Mouse (Mus musculus) midbrain, embryonic 13.5 days (tissue): Measurements from ENCODE around the gene Il18rap. TPM values are rescaled to one million over a fixed set of nuclear protein-coding genes. Genes with fewer than 3 reads are reported as not detected.
"Not testable (repeated sequence)": the region's sequence is repeated elsewhere in the genome, so short reads cannot be mapped to it uniquely, and the experiment has no call there.

Experiments
- ATAC-seq: fragments of 200-750 bp; cut with Nextera tagmentation; 2 replicates; pipeline ENCODE4 v1.8.0; 2017; ENCODE audit warnings: mild to moderate bottlenecking, moderate TSS enrichment, moderate library complexity
- H3K27ac ChIP-seq: fragments of 300-500 bp; sonication (generic); 2 replicates; pipeline ENCODE4 v1.5.1; 2015; ENCODE audit warnings: inconsistent platforms, mild to moderate bottlenecking, moderate library complexity
- H3K27me3 ChIP-seq: fragments of 300-500 bp; sonication (generic); 2 replicates; pipeline ENCODE4 v1.6.1; 2015; ENCODE audit warnings: mild to moderate bottlenecking, inconsistent platforms
- H3K36me3 ChIP-seq: fragments of 300-500 bp; sonication (generic); 2 replicates; pipeline ENCODE4 v1.6.1; 2015; ENCODE audit warnings: mild to moderate bottlenecking, inconsistent platforms
- H3K4me1 ChIP-seq: fragments of 300-500 bp; sonication (generic); replicated peaks from 2 replicates; pipeline ENCODE4 v1.6.1; 2015; ENCODE audit warnings: inconsistent platforms
- H3K4me2 ChIP-seq: fragments of 300-500 bp; sonication (generic); replicated peaks from 2 replicates; pipeline ENCODE4 v1.6.1; 2015; ENCODE audit warnings: moderate library complexity, mild to moderate bottlenecking, inconsistent platforms
- H3K4me3 ChIP-seq: fragments of 300-500 bp; sonication (generic); replicated peaks from 2 replicates; pipeline ENCODE4 v1.5.1; 2015; ENCODE audit warnings: mild to moderate bottlenecking, inconsistent platforms
- H3K9ac ChIP-seq: fragments of 300-500 bp; sonication (generic); replicated peaks from 2 replicates; pipeline ENCODE4 v1.6.1; 2015; ENCODE audit warnings: mild to moderate bottlenecking, inconsistent platforms
- H3K9me3 ChIP-seq: fragments of 300-500 bp; sonication (generic); 2 replicates; pipeline ENCODE4 v1.6.1; 2016; ENCODE audit warnings: mild to moderate bottlenecking, inconsistent platforms
- WGBS: fragments of 180-500 bp; shearing (Covaris S2); methylation state at CpG from one replicate; pipeline ENCODE4 v1.1.7; 2015; 5-methylcytosine and 5-hydroxymethylcytosine counted together
- polyA plus RNA-seq: library from polyadenylated mRNA; unstranded; fragments of >200 nt; fragmentation: Nextera tagmentation; extraction: Ambion mirVana; gene quantifications from 2 replicates; pipeline ENCODE4 v1.2.1, GENCODE M21; 2015

Gene Il18rap
- polyA plus RNA-seq, 1 experiment from 2014 or later, result 0.13 TPM

DNA sequence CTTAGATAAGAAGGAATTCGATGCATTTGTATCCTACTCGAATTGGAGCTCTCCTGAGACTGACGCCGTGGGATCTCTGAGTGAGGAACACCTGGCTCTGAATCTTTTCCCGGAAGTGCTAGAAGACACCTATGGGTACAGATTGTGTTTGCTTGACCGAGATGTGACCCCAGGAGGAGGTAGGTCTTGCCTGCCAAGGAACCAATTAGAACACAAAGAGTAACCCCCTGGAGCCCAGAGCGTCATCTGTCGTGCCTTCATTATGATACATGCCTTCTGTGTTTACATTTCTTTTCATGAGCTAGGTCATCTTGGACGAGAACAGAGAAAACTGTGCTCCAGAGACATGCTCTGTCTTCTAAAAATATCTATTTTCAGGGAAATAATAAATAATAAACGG is 32.6 kb downstream of the Il18rap start:
- WGBS, result 60% methylated on average over 10 of the region's 10 CpGs
- Histone ChIP-seq H3K27me3 (no peaks in the 10 kb centered on the region), H3K27ac (peak overlapping the region; percentile 47; the same call in 1 of the 2 replicates), H3K4me3 (no peak overlapping the region), H3K4me2 (no peak overlapping the region), H3K4me1 (peaks cover 13% of the 10 kb centered on the region; the same call in 1 of the 2 replicates), H3K9ac (no peak overlapping the region), H3K36me3 (no peaks in the 10 kb centered on the region), H3K9me3 (no peaks in the 10 kb centered on the region)
- 0 out of 2 replicates have a peak, but pooled peaks have one; percentile 34 for ATAC-seq

DNA sequence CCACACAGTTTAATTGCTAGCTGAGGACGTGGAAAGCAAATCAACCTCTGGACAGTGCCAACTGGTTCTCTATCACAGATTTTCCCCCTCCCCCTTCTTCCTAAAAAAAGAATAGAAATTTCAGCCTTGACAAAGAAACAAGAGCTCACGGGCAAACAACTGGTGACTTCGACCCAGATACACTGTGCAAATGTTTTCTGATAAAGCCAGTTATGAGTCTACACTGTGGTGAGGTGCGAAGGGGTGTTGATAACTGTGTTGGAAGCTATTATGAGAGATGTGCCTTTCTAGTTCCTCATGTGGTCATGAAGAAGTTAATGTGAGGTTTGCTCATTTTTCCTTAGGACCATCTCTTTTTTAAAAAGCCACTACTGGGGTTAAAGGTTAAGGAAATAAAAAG is 54.2 kb downstream of the Il18rap start:
- H3K4me2 ChIP-seq, result no peak overlapping the region
- no peaks in the 10 kb centered on the region for H3K4me1 ChIP-seq
- H3K9me3 ChIP-seq, result no peaks in the 10 kb centered on the region
- H3K4me3 ChIP-seq, result no peak overlapping the region
- ATAC-seq, result no peak
- H3K27me3 ChIP-seq, result no peaks in the 10 kb centered on the region
- H3K36me3 ChIP-seq, result no peaks in the 10 kb centered on the region
- no peak overlapping the region for H3K9ac ChIP-seq
- H3K27ac ChIP-seq, result no peak overlapping the region
- WGBS, result 82% methylated on average over 4 of the region's 4 CpGs

DNA sequence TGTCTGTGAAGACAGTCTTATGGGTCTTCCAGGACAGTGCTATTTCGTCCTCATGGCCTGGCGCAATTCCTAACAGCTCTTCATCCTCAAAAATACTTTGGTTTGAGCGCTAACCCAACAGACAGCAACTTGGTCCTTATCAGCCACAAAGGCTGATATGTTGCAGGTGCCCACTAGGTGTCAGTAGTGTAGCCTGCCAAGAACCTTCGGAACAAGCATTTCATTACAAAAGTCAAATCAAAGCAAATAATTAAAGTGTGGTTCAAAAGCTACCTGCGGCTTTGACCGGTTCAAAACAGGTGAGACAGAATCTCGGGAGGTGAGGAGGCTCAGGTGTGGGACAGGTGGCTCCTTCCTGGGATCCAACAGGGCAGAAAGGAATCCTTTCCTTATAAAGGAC is 64.6 kb downstream of the Il18rap start, which contains the start of gene Slc9a4:
Slc9a4 (plus strand) TSS at position 298 of the 400 bp plus-strand sequence.
- Histone ChIP-seq H3K4me3 (no peak within 1 kb of the TSS), H3K9ac (no peak within 1 kb of the TSS), H3K36me3 (no peaks in the 10 kb centered on the region), H3K4me1 (no peaks in the 10 kb centered on the region), H3K4me2 (peak within 1 kb of the TSS; percentile 32; the same call in 1 of the 2 replicates), H3K27me3 (no peaks in the 10 kb centered on the region), H3K27ac (no peak within 1 kb of the TSS), H3K9me3 (no peaks in the 10 kb centered on the region)
- 14% methylated on average over 7 of the region's 7 CpGs for WGBS
- ATAC-seq, result no peak

DNA sequence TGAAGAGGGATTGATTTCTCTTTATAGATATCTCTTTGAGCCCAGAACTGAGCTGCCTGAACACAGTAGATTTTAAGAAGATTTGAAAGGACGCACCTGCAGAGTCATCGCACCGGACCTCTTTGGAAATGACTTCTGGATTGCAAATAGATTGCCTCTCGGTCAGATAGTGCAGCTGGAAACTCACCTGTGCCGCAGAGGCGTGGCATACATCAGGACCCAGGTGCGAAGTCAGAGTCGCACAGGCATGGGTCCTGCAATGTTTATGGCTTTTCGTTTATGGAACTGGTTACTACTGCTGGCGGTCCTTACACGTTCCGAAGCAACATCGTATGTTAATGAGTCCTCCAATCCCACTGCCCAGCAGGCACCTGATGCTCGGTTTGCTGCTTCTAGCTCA is 65.1 kb downstream of the Il18rap start:
- WGBS, result 71% methylated on average over 14 of the region's 14 CpGs
- Histone ChIP-seq H3K4me3 (no peak overlapping the region), H3K27me3 (no peaks in the 10 kb centered on the region), H3K9ac (no peak overlapping the region), H3K9me3 (no peaks in the 10 kb centered on the region), H3K4me1 (no peaks in the 10 kb centered on the region), H3K4me2 (peak overlapping the region; percentile 32; the same call in 1 of the 2 replicates), H3K27ac (no peak overlapping the region), H3K36me3 (no peaks in the 10 kb centered on the region)
- ATAC-seq, result no peak

DNA sequence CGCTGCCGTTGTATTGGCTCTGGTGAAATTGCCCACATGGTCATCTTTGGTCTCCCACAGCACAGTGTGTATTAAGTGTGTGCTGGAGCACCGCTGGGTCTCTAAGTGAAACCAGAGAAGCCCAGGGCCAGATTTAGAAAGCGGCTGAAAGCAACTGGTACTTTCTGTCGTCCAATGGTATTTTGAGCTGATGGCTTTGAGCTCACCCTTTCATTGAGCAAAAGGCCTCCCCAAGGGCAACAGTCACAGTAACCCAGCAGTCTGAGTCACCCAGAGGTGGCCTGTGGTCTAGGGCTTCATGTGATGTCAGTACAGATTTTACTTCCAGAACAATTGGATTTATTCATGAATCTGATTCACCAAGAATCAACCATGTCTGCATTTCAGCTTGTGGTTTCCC is 71.6 kb downstream of the Il18rap start:
- H3K27ac ChIP-seq, result no peak overlapping the region
- no peaks in the 10 kb centered on the region for H3K36me3 ChIP-seq
- no peak overlapping the region for H3K4me3 ChIP-seq
- H3K4me2 ChIP-seq, result no peak overlapping the region
- no peak for ATAC-seq
- 87% methylated on average over 5 of the region's 5 CpGs for WGBS
- H3K27me3 ChIP-seq, result no peaks in the 10 kb centered on the region
- no peaks in the 10 kb centered on the region for H3K4me1 ChIP-seq
- no peak overlapping the region for H3K9ac ChIP-seq
- H3K9me3 ChIP-seq, result no peaks in the 10 kb centered on the region

DNA sequence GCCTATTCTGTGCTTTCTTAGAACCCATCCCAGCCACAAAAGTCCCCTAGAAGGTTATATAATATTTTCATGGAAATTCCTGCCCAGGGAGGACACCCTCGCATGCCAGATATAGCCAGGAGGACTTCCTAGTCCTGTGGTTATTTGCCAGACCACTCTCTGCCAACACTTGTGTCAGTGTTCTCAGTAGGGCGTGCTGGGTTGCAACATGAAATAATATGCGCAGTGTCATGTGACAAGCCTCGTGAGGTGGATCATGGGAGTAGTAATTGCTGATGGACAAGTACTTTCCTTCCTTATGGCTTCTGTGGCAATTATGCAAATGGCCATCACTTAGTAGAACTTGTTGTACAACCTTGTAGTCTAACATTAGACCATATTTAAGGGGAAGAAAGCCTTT is 75.8 kb downstream of the Il18rap start:
- Histone ChIP-seq H3K9ac (no peak overlapping the region), H3K36me3 (no peaks in the 10 kb centered on the region), H3K27me3 (no peaks in the 10 kb centered on the region), H3K4me3 (no peak overlapping the region), H3K4me2 (no peak overlapping the region), H3K27ac (no peak overlapping the region), H3K4me1 (no peaks in the 10 kb centered on the region), H3K9me3 (no peaks in the 10 kb centered on the region)
- ATAC-seq, result no peak
- WGBS, result 93% methylated on average over 4 of the region's 4 CpGs

DNA sequence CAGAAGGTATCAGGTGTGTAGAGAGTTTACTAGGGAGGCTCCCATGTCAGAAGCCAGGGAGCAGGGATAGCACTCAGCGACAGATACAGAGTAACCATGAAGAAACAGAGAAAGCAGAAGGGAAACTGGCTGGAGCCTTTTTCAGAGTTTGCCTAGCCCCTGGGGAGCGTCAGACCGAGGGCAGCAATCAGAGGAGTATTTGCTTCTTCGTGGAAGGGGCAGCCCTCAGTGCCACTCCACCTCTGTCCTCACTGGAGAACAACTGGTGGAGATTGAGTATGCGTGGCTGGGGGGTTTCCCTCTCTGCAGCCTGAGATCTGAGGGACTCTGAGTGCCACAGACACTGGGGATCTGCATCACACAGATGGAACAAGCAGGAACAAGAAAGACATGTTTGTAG is 82.7 kb downstream of the Il18rap start:
- Histone ChIP-seq H3K9me3 (no peaks in the 10 kb centered on the region), H3K4me3 (no peak overlapping the region), H3K27me3 (no peaks in the 10 kb centered on the region), H3K36me3 (no peaks in the 10 kb centered on the region), H3K27ac (no peak overlapping the region), H3K4me1 (no peaks in the 10 kb centered on the region), H3K4me2 (no peak overlapping the region), H3K9ac (no peak overlapping the region)
- ATAC-seq, result no peak
- 79% methylated on average over 5 of the region's 5 CpGs for WGBS

DNA sequence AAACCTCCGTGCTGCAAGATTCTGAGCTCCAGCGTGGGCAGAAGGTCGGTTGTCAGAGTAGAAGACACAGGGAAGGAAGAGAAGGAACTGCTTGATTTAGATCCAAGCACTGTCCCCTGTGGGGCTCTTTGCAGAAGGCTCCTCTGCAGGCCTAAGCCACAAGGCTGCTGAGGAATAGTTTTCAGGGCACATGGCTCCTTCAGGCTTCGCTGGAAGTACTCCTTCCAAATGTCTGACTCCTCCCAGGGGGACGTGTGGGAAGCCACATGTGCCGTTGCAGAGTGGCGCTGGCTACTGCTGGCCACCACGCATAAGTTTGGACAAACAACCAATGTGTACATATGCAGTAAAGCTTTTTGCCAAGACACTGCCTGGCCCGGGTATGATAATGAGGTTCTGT is 84.5 kb downstream of the Il18rap start:
- H3K9ac ChIP-seq, H3K36me3 ChIP-seq, H3K27ac ChIP-seq, ATAC-seq, H3K4me2 ChIP-seq, H3K9me3 ChIP-seq, H3K4me3 ChIP-seq, H3K27me3 ChIP-seq, H3K4me1 ChIP-seq: not testable (repeated sequence)
- 91% methylated on average over 9 of the region's 9 CpGs for WGBS

DNA sequence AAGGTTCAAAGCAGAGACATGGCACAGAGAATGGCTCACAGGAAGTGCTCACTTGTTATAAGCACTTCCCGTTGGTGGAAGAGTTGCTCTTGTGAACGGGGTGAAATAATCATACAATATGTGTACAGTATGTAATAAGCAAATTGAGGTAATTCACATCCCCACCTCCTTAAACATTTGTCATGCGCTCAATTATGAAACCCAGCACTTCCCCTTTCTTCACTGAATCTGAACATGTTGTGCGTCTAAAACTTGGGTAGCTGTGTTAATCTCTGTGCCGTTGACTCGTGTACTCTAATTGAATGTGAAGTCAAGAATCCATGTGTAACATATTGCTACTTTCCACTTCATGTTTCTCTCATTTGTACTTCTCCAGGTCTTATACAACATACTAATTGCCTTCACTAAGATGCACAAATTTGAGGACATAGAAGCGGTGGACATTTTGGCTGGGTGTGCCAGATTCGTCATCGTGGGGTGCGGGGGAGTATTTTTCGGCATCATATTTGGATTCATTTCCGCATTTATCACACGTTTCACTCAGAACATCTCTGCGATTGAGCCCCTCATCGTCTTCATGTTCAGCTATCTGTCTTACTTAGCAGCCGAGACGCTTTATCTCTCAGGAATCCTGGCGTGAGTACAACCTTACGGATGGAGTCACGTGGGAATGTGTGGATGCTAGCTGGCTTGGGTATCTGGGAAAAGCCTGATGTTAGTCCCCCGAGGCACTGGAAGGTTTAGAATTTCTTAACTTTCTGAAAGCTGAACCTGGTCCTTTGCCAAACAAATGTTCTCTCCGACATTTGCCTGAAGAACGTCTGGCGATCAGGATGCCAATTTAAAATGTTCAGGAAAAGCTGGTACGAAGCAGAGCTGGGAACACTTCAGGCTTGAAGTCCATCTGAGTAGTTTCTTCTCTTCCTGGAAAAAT is 85.5 kb downstream of the Il18rap start:
- no peaks in the 10 kb centered on the region for H3K9me3 ChIP-seq
- WGBS, result 92% methylated on average over 25 of the region's 25 CpGs
- no peak overlapping the region for H3K9ac ChIP-seq
- H3K27ac ChIP-seq, result no peak overlapping the region
- no peak for ATAC-seq
- no peaks in the 10 kb centered on the region for H3K36me3 ChIP-seq
- no peaks in the 10 kb centered on the region for H3K27me3 ChIP-seq
- H3K4me1 ChIP-seq, result no peaks in the 10 kb centered on the region
- H3K4me3 ChIP-seq, result no peak overlapping the region
- H3K4me2 ChIP-seq, result no peak overlapping the region

Other genes with a start within 250 kb of the Il18rap start
- 0.89 and 1.0 TPM in 2 replicates for gene Il1rl2, start 190.8 kb upstream of the Il18rap start, polyA plus RNA-seq
- gene Il1rl1, start 85.8 kb upstream of the Il18rap start, polyA plus RNA-seq, result 0.08 TPM in 1 of 2 replicates, not detected in the other
- not detected in 2 replicates for gene Il18r1, start 49.8 kb upstream of the Il18rap start, polyA plus RNA-seq
- not detected in 2 replicates for gene Slc9a4, start 64.7 kb downstream of the Il18rap start, polyA plus RNA-seq
- 0.08 and 0.09 TPM in 2 replicates for gene Slc9a2, start 165.2 kb downstream of the Il18rap start, polyA plus RNA-seq